Mouse (Mus musculus) testis, adult 2 months (tissue): ENCODE results near the gene Sidt1. TPM values are rescaled to one million over a fixed set of nuclear protein-coding genes. Genes with fewer than 3 reads are reported as not detected.

Experiments used
- H3K27ac ChIP-seq: fragments of 200-500 bp; 2 replicates; pipeline ENCODE4 v1.5.1; 2012; ENCODE audit warnings: low read depth, low read length; ENCODE audit not compliant: control insufficient read depth, insufficient read depth
- H3K27me3 ChIP-seq: fragments of 200-500 bp; 2 replicates; pipeline ENCODE4 v1.6.1; 2012; ENCODE audit warnings: mild to moderate bottlenecking, low read length, moderate library complexity; ENCODE audit not compliant: control insufficient read depth, insufficient read depth
- H3K36me3 ChIP-seq: fragments of 200-500 bp; 2 replicates; pipeline ENCODE4 v1.6.1; 2012; ENCODE audit warnings: mild to moderate bottlenecking, low read length; ENCODE audit not compliant: control insufficient read depth, insufficient read depth
- H3K4me1 ChIP-seq: fragments of 200-500 bp; 2 replicates; pipeline ENCODE4 v1.6.1; 2012; ENCODE audit warnings: low read length; ENCODE audit not compliant: control insufficient read depth, insufficient read depth
- H3K4me3 ChIP-seq: fragments of 200-500 bp; 2 replicates; pipeline ENCODE4 v1.5.1; 2012; ENCODE audit warnings: low read depth, mild to moderate bottlenecking, low read length, moderate library complexity, mixed read lengths; ENCODE audit not compliant: control insufficient read depth
- CTCF ChIP-seq: fragments of 200-500 bp; IDR thresholded peaks from 2 replicates; pipeline ENCODE4 v1.5.1; 2012; ENCODE audit warnings: low read depth, mild to moderate bottlenecking, inconsistent platforms, low read length, moderate library complexity; ENCODE audit not compliant: control insufficient read depth, insufficient read depth, insufficient replicate concordance
- POLR2A ChIP-seq: fragments of 200-500 bp; IDR thresholded peaks from 2 replicates; pipeline ENCODE4 v1.6.1; 2012; ENCODE audit warnings: low read depth, mild to moderate bottlenecking, inconsistent platforms, low read length, moderate library complexity; ENCODE audit not compliant: control insufficient read depth
- polyA plus RNA-seq: library from polyadenylated mRNA; depleted of rRNA; stranded (reverse); fragments of >200 nt; gene quantifications from 2 replicates; pipeline ENCODE4 v1.2.3, GENCODE M21; 2012

The Sidt1 gene
- polyA plus RNA-seq, 1 experiment, result 0.15 TPM

GRCm38 (mm10) chr16:44249985-44250384 lies 83.0 kb downstream of the Sidt1 start:
- H3K27me3 ChIP-seq, result no peaks in the 10 kb centered on the region
- H3K27ac ChIP-seq, result no peak overlapping the region
- H3K36me3 ChIP-seq, result no peaks in the 10 kb centered on the region
- H3K4me3 ChIP-seq, result no peak overlapping the region
- H3K4me1 ChIP-seq, result no peaks in the 10 kb centered on the region
- TF ChIP-seq POLR2A (no peak), CTCF (no peak)

GRCm38 (mm10) chr16:44243323-44243722 lies 89.7 kb downstream of the Sidt1 start:
- Histone ChIP-seq H3K4me3 (no peak overlapping the region), H3K27me3 (no peaks in the 10 kb centered on the region), H3K4me1 (no peaks in the 10 kb centered on the region), H3K27ac (no peak overlapping the region), H3K36me3 (no peaks in the 10 kb centered on the region)
- TF ChIP-seq CTCF (no peak), POLR2A (no peak)

DNA sequence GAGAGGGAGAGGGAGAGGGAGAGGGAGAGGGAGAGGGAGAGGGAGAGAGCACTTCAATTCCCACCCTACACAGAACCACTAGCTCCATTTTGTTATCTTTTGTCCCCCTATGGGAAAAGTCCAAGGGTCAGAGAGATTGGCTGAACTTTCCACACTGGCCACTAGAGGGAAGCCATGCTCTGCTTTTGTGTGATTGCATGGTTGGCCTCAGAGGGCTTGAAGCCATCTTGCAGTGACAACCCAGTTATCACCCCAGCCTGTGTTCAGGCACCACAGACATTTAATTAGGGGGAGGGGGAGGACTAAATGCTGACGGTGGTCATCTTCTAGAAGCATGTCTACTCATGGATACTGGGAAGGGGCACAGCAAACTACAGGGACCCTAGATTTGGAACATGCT lies 90.4 kb downstream of the Sidt1 start:
- H3K27ac ChIP-seq, result no peak overlapping the region
- TF ChIP-seq POLR2A, result no peak
- peak; percentile 75; the same call in 1 of the 2 replicates for TF ChIP-seq CTCF
- H3K27me3 ChIP-seq, result no peaks in the 10 kb centered on the region
- no peak overlapping the region for H3K4me3 ChIP-seq
- H3K4me1 ChIP-seq, result no peaks in the 10 kb centered on the region
- H3K36me3 ChIP-seq, result no peaks in the 10 kb centered on the region

GRCm38 (mm10) chr16:44240406-44240805 lies 92.6 kb downstream of the Sidt1 start:
- Histone ChIP-seq H3K27me3 (no peaks in the 10 kb centered on the region), H3K4me1 (no peaks in the 10 kb centered on the region), H3K27ac (no peak overlapping the region), H3K36me3 (no peaks in the 10 kb centered on the region), H3K4me3 (no peak overlapping the region)
- TF ChIP-seq CTCF (no peak), POLR2A (no peak)

- no peak for TF ChIP-seq POLR2A
- no peak for TF ChIP-seq CTCF
- Histone ChIP-seq H3K36me3 (no peaks in the 10 kb centered on the region), H3K4me3 (no peak overlapping the region), H3K27me3 (no peaks in the 10 kb centered on the region), H3K4me1 (no peaks in the 10 kb centered on the region), H3K27ac (no peak overlapping the region)
These were observed 94.1 kb downstream of the Sidt1 start for GRCm38 (mm10) chr16:44238835-44239263.

DNA sequence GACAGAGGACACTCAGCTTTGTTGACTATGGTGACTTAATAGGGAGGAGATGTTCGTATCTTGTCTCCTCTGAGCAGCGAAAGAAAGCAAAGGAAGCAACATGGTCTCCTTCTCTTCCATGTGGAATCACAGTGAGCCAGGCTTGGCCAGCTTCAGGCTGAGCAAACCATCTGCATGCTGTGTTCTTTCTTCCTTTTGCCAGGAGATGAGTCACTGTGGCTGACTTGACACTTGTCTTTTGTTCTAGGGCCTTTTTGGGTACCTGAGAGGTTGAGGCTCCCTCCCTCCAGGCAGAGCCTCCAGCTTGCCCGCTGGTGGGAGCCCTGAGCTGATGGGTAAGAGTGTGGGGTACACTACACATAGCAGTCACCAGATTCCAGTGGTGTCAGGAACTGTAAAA lies 95.2 kb downstream of the Sidt1 start:
- Histone ChIP-seq H3K36me3 (no peaks in the 10 kb centered on the region), H3K4me1 (no peaks in the 10 kb centered on the region), H3K4me3 (no peak overlapping the region), H3K27ac (no peak overlapping the region), H3K27me3 (no peaks in the 10 kb centered on the region)
- no peak for TF ChIP-seq CTCF
- TF ChIP-seq POLR2A, result no peak

- no peaks in the 10 kb centered on the region for H3K27me3 ChIP-seq
- no peak for TF ChIP-seq CTCF
- no peak for TF ChIP-seq POLR2A
- no peaks in the 10 kb centered on the region for H3K4me1 ChIP-seq
- H3K27ac ChIP-seq, result no peak overlapping the region
- no peaks in the 10 kb centered on the region for H3K36me3 ChIP-seq
- H3K4me3 ChIP-seq, result no peak overlapping the region
These were observed 100.0 kb downstream of the Sidt1 start for GRCm38 (mm10) chr16:44233019-44233418.
